Mouse (Mus musculus) gastrocnemius, postnatal 14 days (tissue): ENCODE data around the gene Gm20814. TPM values are rescaled to one million over a fixed set of nuclear protein-coding genes. Genes with fewer than 3 reads are reported as not detected.
"Not testable (repeated sequence)": the region's sequence is repeated elsewhere in the genome, so short reads cannot be mapped to it uniquely, and the experiment has no call there.

Source experiments
- DNase-seq: peaks from one replicate; pipeline ENCODE4 v3.0.0; 2021; ENCODE audit warnings: mixed read lengths
- intact Hi-C: fragments of 180-260 bp; cut with DNase I; formaldehyde crosslinking; loops from one replicate; pipeline ENCODE4 v1.15.1; 2025; ENCODE audit warnings: low total_unique reads
- long read RNA-seq, 2 experiments: library from polyadenylated mRNA; stranded (forward); transcript quantifications; one replicate each; pipeline ENCODE4 v2.0.0; 2021
- total RNA-seq, 2 experiments: library from RNA; stranded (reverse); gene quantifications; 2 replicates each; pipeline ENCODE4 v1.2.3; 2021

Gm20814 gene
- total RNA-seq = not detected
- long read RNA-seq, experiment 1 = 0 reads
- long read RNA-seq, experiment 2 = 0 reads

DNA sequence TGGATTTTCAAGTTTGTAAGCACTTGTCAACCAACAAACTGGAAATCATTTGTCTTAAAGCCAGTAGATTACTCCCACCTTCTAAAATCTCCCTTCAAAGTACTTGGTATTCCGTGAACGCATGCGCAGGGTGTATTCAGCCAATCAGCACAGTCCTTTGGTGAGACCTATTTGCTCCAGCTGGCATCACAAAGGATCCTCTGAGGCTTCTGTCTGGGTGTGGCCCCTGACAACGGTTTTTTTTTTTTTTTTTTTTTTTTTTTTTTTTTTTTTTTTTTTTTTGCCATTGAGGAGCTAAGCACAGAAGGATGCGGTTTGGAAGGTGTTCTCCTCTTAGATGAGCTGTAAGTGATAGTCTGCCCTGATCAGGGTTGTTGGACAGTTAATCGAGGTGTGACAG lies at the start of gene Gm20814:
TSS of gene Gm20814 (plus strand) at position 301 of the 400 bp plus-strand sequence.
- DNase-seq, intact Hi-C loops: not testable (repeated sequence)
